Mouse (Mus musculus) heart, adult 18-20 months (tissue): ENCODE results near the gene Osgepl1. TPM values are rescaled to one million over a fixed set of nuclear protein-coding genes. Genes with fewer than 3 reads are reported as not detected.

Experiments used
- total RNA-seq, 2 experiments: library from RNA; stranded (reverse); gene quantifications; 2 replicates each; pipeline ENCODE4 v1.2.3; 2021

Osgepl1 gene
- total RNA-seq, 2 experiments from 2014 or later = 57.9 to 61.4 TPM

Other genes with a start within 250 kb of the Osgepl1 start
- gene 1700019A02Rik, start 126.0 kb upstream of the Osgepl1 start, total RNA-seq = not detected
- gene Pms1, start 16.6 kb upstream of the Osgepl1 start, total RNA-seq = 10 to 100 TPM; 12.3 to 14.9 TPM
- gene Ormdl1, start 16.5 kb upstream of the Osgepl1 start, total RNA-seq = 10 to 100 TPM; 13.6 to 15.2 TPM
- gene Gm28778, start 16.5 kb upstream of the Osgepl1 start, total RNA-seq = 1 to 10 TPM; 3.1 to 4.4 TPM
- not detected for gene Asdurf, start 39.0 kb downstream of the Osgepl1 start, total RNA-seq
- gene Gm28551, start 39.0 kb downstream of the Osgepl1 start, total RNA-seq = not detected
- gene Asnsd1, start 39.1 kb downstream of the Osgepl1 start, total RNA-seq = 10 to 100 TPM; 61.6 to 65.3 TPM